Mouse (Mus musculus): ENCODE measurements around the gene Spg11. TPM values are rescaled to one million over a fixed set of nuclear protein-coding genes. Genes with fewer than 3 reads are reported as not detected.

The Spg11 gene
- polyA plus RNA-seq, 1 experiment: 4.2 TPM

GRCm38 (mm10) chr2:122160680-122161079, 42.5 kb upstream of the Spg11 start, which contains the start of gene Trim69:
Gene Trim69, plus strand, starts transcription at chr2:122160700.
- H3K4me3 ChIP-seq (ENCODE audit: insufficient read depth, poor library complexity, severe bottlenecking): no peak within 1 kb of the TSS
- H3K79me3 ChIP-seq (ENCODE audit: low read depth): no peaks in the 10 kb centered on the region
- no peaks in the 10 kb centered on the region for H3K36me3 ChIP-seq (ENCODE audit: control insufficient read depth, insufficient read depth)
- H3K79me2 ChIP-seq (ENCODE audit: control insufficient read depth, insufficient read depth): no peaks in the 10 kb centered on the region
- no peaks in the 10 kb centered on the region for H3K27me3 ChIP-seq (ENCODE audit: control insufficient read depth, insufficient read depth, insufficient read length)
- TF ChIP-seq CTCF (IDR thresholded peaks at IDR 0.05; ENCODE audit: control insufficient read depth, insufficient read depth, insufficient read length) (peak; percentile 14), USF1 (IDR thresholded peaks at IDR 0.05; ENCODE audit: low read depth) (no peak), MAX (IDR thresholded peaks at IDR 0.05) (no peak)
- no peak within 1 kb of the TSS for H3ac ChIP-seq (ENCODE audit: control insufficient read depth, insufficient read length, low read depth)

GRCm38 (mm10) chr2:122159667-122160066, 41.5 kb upstream of the Spg11 start:
- TF ChIP-seq MAX (IDR thresholded peaks at IDR 0.05) (no peak), FOSL1 (IDR thresholded peaks at IDR 0.05; ENCODE audit: insufficient read depth, low read length, poor library complexity, severe bottlenecking) (no peak), CTCF (IDR thresholded peaks at IDR 0.05; ENCODE audit: control insufficient read depth, insufficient read depth, insufficient read length) (no peak), MYOD1 (IDR thresholded peaks at IDR 0.05; ENCODE audit: control insufficient read depth, insufficient read length, low read depth) (no peak), USF1 (IDR thresholded peaks at IDR 0.05; ENCODE audit: low read depth) (no peak), CEBPB (IDR thresholded peaks at IDR 0.05; ENCODE audit: low read depth) (no peak)
- H3ac ChIP-seq (ENCODE audit: control insufficient read depth, insufficient read length, low read depth): no peak overlapping the region
- H3K4me3 ChIP-seq (ENCODE audit: insufficient read depth, poor library complexity, severe bottlenecking): no peak overlapping the region
- no peaks in the 10 kb centered on the region for H3K27me3 ChIP-seq (ENCODE audit: control insufficient read depth, insufficient read depth, insufficient read length)
- no peaks in the 10 kb centered on the region for H3K79me3 ChIP-seq (ENCODE audit: low read depth)
- H3K79me2 ChIP-seq (ENCODE audit: control insufficient read depth, insufficient read depth): no peaks in the 10 kb centered on the region
- peaks cover 6% of the 10 kb centered on the region for H3K36me3 ChIP-seq (ENCODE audit: control insufficient read depth, insufficient read depth)

GRCm38 (mm10) chr2:122158362-122158802, 40.2 kb upstream of the Spg11 start:
- Histone ChIP-seq H3K36me3 (ENCODE audit: control insufficient read depth, insufficient read depth) (peaks cover 16% of the 10 kb centered on the region), H3K79me3 (ENCODE audit: low read depth) (no peaks in the 10 kb centered on the region), H3K4me3 (ENCODE audit: insufficient read depth, poor library complexity, severe bottlenecking) (no peak overlapping the region), H3K79me2 (ENCODE audit: control insufficient read depth, insufficient read depth) (no peaks in the 10 kb centered on the region), H3ac (ENCODE audit: control insufficient read depth, insufficient read length, low read depth) (no peak overlapping the region), H3K27me3 (ENCODE audit: control insufficient read depth, insufficient read depth, insufficient read length) (no peaks in the 10 kb centered on the region)
- TF ChIP-seq MYOG (IDR thresholded peaks at IDR 0.05; ENCODE audit: control insufficient read depth, extremely low read depth, insufficient read length): no peak
- TF ChIP-seq CEBPB (IDR thresholded peaks at IDR 0.05; ENCODE audit: low read depth): no peak
- no peak for TF ChIP-seq CTCF (IDR thresholded peaks at IDR 0.05; ENCODE audit: control insufficient read depth, insufficient read depth, insufficient read length)
- TF ChIP-seq USF1 (IDR thresholded peaks at IDR 0.05; ENCODE audit: low read depth): no peak
- no peak for TF ChIP-seq MYOD1 (IDR thresholded peaks at IDR 0.05; ENCODE audit: control insufficient read depth, insufficient read length, low read depth)

- no peak for TF ChIP-seq USF1 (IDR thresholded peaks at IDR 0.05; ENCODE audit: low read depth)
- TF ChIP-seq MAX (IDR thresholded peaks at IDR 0.05): no peak
- TF ChIP-seq CEBPB (IDR thresholded peaks at IDR 0.05; ENCODE audit: low read depth): no peak
- TF ChIP-seq FOSL1 (IDR thresholded peaks at IDR 0.05; ENCODE audit: insufficient read depth, low read length, poor library complexity, severe bottlenecking): no peak
- TF ChIP-seq MYOD1 (IDR thresholded peaks at IDR 0.05; ENCODE audit: control insufficient read depth, insufficient read length, low read depth): no peak
- no peak for TF ChIP-seq MYOG (IDR thresholded peaks at IDR 0.05; ENCODE audit: control insufficient read depth, extremely low read depth, insufficient read length)
- no peak for TF ChIP-seq CTCF (IDR thresholded peaks at IDR 0.05; ENCODE audit: control insufficient read depth, insufficient read depth, insufficient read length)
- Histone ChIP-seq H3ac (ENCODE audit: control insufficient read depth, insufficient read length, low read depth) (no peak overlapping the region), H3K4me3 (ENCODE audit: insufficient read depth, poor library complexity, severe bottlenecking) (no peak overlapping the region), H3K79me2 (ENCODE audit: control insufficient read depth, insufficient read depth) (no peaks in the 10 kb centered on the region), H3K36me3 (ENCODE audit: control insufficient read depth, insufficient read depth) (peaks cover 24% of the 10 kb centered on the region), H3K79me3 (ENCODE audit: low read depth) (no peaks in the 10 kb centered on the region), H3K27me3 (ENCODE audit: control insufficient read depth, insufficient read depth, insufficient read length) (no peaks in the 10 kb centered on the region)
Observed at GRCm38 (mm10) chr2:122157561-122157960, 39.4 kb upstream of the Spg11 start.

- Histone ChIP-seq H3K4me3 (ENCODE audit: insufficient read depth, poor library complexity, severe bottlenecking) (no peak overlapping the region), H3K79me2 (ENCODE audit: control insufficient read depth, insufficient read depth) (peaks cover 14% of the 10 kb centered on the region), H3ac (ENCODE audit: control insufficient read depth, insufficient read length, low read depth) (no peak overlapping the region), H3K27me3 (ENCODE audit: control insufficient read depth, insufficient read depth, insufficient read length) (no peaks in the 10 kb centered on the region), H3K79me3 (ENCODE audit: low read depth) (peaks cover 6% of the 10 kb centered on the region), H3K36me3 (ENCODE audit: control insufficient read depth, insufficient read depth) (peaks cover 38% of the 10 kb centered on the region)
- no peak for TF ChIP-seq MYOG (IDR thresholded peaks at IDR 0.05; ENCODE audit: control insufficient read depth, extremely low read depth, insufficient read length)
- no peak for TF ChIP-seq CTCF (IDR thresholded peaks at IDR 0.05; ENCODE audit: control insufficient read depth, insufficient read depth, insufficient read length)
- TF ChIP-seq CEBPB (IDR thresholded peaks at IDR 0.05; ENCODE audit: low read depth): no peak
- no peak for TF ChIP-seq FOSL1 (IDR thresholded peaks at IDR 0.05; ENCODE audit: insufficient read depth, low read length, poor library complexity, severe bottlenecking)
- TF ChIP-seq USF1 (IDR thresholded peaks at IDR 0.05; ENCODE audit: low read depth): no peak
- TF ChIP-seq MAX (IDR thresholded peaks at IDR 0.05): no peak
- TF ChIP-seq MYOD1 (IDR thresholded peaks at IDR 0.05; ENCODE audit: control insufficient read depth, insufficient read length, low read depth): no peak
Observed at GRCm38 (mm10) chr2:122156051-122156700, 38.0 kb upstream of the Spg11 start.

GRCm38 (mm10) chr2:122155292-122155691, 37.1 kb upstream of the Spg11 start:
- Histone ChIP-seq H3K79me2 (ENCODE audit: control insufficient read depth, insufficient read depth) (peaks cover 22% of the 10 kb centered on the region), H3K36me3 (ENCODE audit: control insufficient read depth, insufficient read depth) (peaks cover 47% of the 10 kb centered on the region), H3K79me3 (ENCODE audit: low read depth) (peaks cover 15% of the 10 kb centered on the region), H3K4me3 (ENCODE audit: insufficient read depth, poor library complexity, severe bottlenecking) (no peak overlapping the region), H3K27me3 (ENCODE audit: control insufficient read depth, insufficient read depth, insufficient read length) (no peaks in the 10 kb centered on the region), H3ac (ENCODE audit: control insufficient read depth, insufficient read length, low read depth) (no peak overlapping the region)
- TF ChIP-seq CEBPB (IDR thresholded peaks at IDR 0.05; ENCODE audit: low read depth): no peak
- no peak for TF ChIP-seq CTCF (IDR thresholded peaks at IDR 0.05; ENCODE audit: control insufficient read depth, insufficient read depth, insufficient read length)
- no peak for TF ChIP-seq MYOD1 (IDR thresholded peaks at IDR 0.05; ENCODE audit: control insufficient read depth, insufficient read length, low read depth)
- TF ChIP-seq USF1 (IDR thresholded peaks at IDR 0.05; ENCODE audit: low read depth): no peak
- no peak for TF ChIP-seq FOSL1 (IDR thresholded peaks at IDR 0.05; ENCODE audit: insufficient read depth, low read length, poor library complexity, severe bottlenecking)
- TF ChIP-seq MAX (IDR thresholded peaks at IDR 0.05): no peak
- no peak for TF ChIP-seq MYOG (IDR thresholded peaks at IDR 0.05; ENCODE audit: control insufficient read depth, extremely low read depth, insufficient read length)

Data from C2C12 (cell line).